Mouse (Mus musculus): Measurements from ENCODE around the gene Ninl. TPM values are rescaled to one million over a fixed set of nuclear protein-coding genes. Genes with fewer than 3 reads are reported as not detected.

Ninl gene
- polyA plus RNA-seq, 2 experiments, result 3.9 to 10.0 TPM

DNA sequence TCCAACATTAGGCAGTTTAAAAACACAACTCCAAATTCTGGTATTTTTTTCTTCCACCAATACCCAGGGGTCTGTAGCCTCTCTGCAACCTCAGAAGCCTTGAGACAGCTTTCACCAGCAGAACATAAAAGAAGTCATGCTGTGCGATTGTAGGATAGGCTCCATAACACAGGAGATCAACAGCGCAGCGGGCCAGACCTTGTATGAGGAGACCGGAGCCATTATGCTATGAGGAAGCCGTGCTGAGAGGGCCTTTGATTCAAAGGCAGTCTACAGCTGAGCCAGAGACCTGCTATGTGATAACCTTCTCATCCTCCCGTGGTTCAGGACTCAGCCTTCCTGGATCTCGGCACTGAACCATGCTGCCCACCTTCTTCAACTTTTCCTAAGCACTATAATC is 67.3 kb downstream of the Ninl start:
- H3K9ac ChIP-seq (ENCODE audit: low read depth, low read length, severe bottlenecking), result no peak overlapping the region
- 91% methylated on average over 7 of the region's 7 CpGs for WGBS
- H3K4me3 ChIP-seq (replicated peaks; ENCODE audit: low read length), result no peak overlapping the region
- no peak overlapping the region for H3K4me2 ChIP-seq (replicated peaks; ENCODE audit: low read depth, low read length, severe bottlenecking)
- H3K27me3 ChIP-seq (ENCODE audit: control insufficient read depth, insufficient read depth, low read length), result no peaks in the 10 kb centered on the region
- no peak for TF ChIP-seq POLR2A (IDR thresholded peaks at IDR 0.05; ENCODE audit: borderline replicate concordance, extremely low read depth, insufficient read depth, insufficient read length)
- H3K4me1 ChIP-seq (ENCODE audit: control insufficient read depth, insufficient read depth, low read length), result no peaks in the 10 kb centered on the region
- DNase-seq (ENCODE audit: low spot score), result no peak
- no peak for ATAC-seq (ENCODE audit: low FRiP score, low read depth)
- H3K27ac ChIP-seq (replicated peaks; ENCODE audit: low read depth, low read length), result no peak overlapping the region
- H3K36me3 ChIP-seq (ENCODE audit: control insufficient read depth, insufficient read depth, low read length), result peaks cover 28% of the 10 kb centered on the region
- no peaks in the 10 kb centered on the region for H3K9me3 ChIP-seq (ENCODE audit: control insufficient read depth, low read length)

DNA sequence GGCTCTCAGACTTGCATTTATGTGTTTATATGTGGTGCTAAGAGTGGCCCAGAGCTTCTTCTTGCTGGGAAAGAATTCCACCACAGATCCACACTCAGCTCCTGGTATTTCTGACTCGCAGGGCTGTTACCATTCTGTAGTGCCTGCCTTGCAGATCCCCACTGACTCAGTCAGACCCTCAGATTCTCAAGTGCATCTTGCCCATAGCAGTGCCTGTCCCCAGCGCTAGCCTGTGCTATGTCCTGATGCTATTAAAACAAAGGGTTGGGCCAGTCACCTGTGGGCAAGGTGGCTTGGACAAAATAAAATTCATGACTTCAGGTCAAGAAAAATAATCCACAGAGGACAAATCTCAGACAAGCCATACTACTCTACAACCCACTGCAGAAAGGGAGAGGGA is 70.0 kb downstream of the Ninl start:
- H3K9me3 ChIP-seq (ENCODE audit: control insufficient read depth, low read length), result no peaks in the 10 kb centered on the region
- no peak overlapping the region for H3K4me3 ChIP-seq (replicated peaks; ENCODE audit: low read length)
- no peak for DNase-seq (ENCODE audit: low spot score)
- no peak overlapping the region for H3K27ac ChIP-seq (replicated peaks; ENCODE audit: low read depth, low read length)
- TF ChIP-seq POLR2A (IDR thresholded peaks at IDR 0.05; ENCODE audit: borderline replicate concordance, extremely low read depth, insufficient read depth, insufficient read length), result no peak
- 95% methylated on average over 2 of the region's 2 CpGs for WGBS
- no peak overlapping the region for H3K9ac ChIP-seq (ENCODE audit: low read depth, low read length, severe bottlenecking)
- no peak overlapping the region for H3K4me2 ChIP-seq (replicated peaks; ENCODE audit: low read depth, low read length, severe bottlenecking)
- H3K27me3 ChIP-seq (ENCODE audit: control insufficient read depth, insufficient read depth, low read length), result no peaks in the 10 kb centered on the region
- no peaks in the 10 kb centered on the region for H3K4me1 ChIP-seq (ENCODE audit: control insufficient read depth, insufficient read depth, low read length)
- no peak for ATAC-seq (ENCODE audit: low FRiP score, low read depth)
- H3K36me3 ChIP-seq (ENCODE audit: control insufficient read depth, insufficient read depth, low read length), result peaks cover 23% of the 10 kb centered on the region

DNA sequence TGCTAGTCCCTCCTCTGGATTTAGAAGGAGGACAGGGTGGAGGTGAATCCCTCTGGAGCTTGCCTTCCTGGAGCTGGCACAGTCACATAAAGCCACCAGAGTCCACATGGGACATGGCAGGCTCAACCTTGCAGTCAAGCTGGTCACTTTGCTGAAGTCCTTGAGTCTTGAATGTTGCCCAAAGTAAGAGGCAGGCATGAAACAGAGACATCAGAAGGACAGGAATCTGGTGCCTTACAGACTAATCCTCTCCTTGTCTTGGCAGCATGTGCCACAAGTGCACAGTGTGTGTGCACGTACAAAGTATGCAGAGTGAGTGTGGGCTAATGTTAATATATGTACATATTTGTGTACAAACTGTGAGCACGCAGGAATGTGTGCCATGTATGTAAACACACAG is 71.7 kb downstream of the Ninl start:
- peaks cover 15% of the 10 kb centered on the region for H3K36me3 ChIP-seq (ENCODE audit: control insufficient read depth, insufficient read depth, low read length)
- WGBS, result 90% methylated on average over 2 of the region's 2 CpGs
- no peak for ATAC-seq (ENCODE audit: low FRiP score, low read depth)

DNA sequence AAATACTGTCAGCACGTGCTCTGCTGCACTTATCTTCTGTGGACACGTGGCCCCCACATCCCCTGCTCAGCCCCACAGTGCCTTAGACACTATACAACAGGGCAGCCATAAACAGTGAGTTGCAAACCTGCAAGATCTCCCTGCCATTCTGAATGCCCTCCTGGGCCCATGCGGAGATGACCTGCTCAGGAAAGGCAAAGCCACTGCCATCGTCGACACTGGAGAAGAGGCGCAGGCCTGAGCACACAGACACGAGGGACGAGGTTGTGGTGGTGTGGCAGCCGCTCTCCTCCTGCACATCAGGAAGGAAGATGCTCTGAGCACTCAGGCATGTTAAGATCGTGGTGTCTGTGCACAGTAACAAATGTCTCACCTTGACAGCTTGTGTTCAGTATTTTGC is 73.2 kb downstream of the Ninl start:
- Histone ChIP-seq H3K9me3 (ENCODE audit: control insufficient read depth, low read length) (no peaks in the 10 kb centered on the region), H3K36me3 (ENCODE audit: control insufficient read depth, insufficient read depth, low read length) (peaks cover 10% of the 10 kb centered on the region), H3K4me2 (replicated peaks; ENCODE audit: low read depth, low read length, severe bottlenecking) (no peak overlapping the region), H3K9ac (ENCODE audit: low read depth, low read length, severe bottlenecking) (no peak overlapping the region), H3K27me3 (ENCODE audit: control insufficient read depth, insufficient read depth, low read length) (no peaks in the 10 kb centered on the region), H3K27ac (replicated peaks; ENCODE audit: low read depth, low read length) (no peak overlapping the region), H3K4me1 (ENCODE audit: control insufficient read depth, insufficient read depth, low read length) (no peaks in the 10 kb centered on the region), H3K4me3 (replicated peaks; ENCODE audit: low read length) (no peak overlapping the region)
- ATAC-seq (ENCODE audit: low FRiP score, low read depth) (no peak), DNase-seq (ENCODE audit: low spot score) (no peak)
- no peak for TF ChIP-seq POLR2A (IDR thresholded peaks at IDR 0.05; ENCODE audit: borderline replicate concordance, extremely low read depth, insufficient read depth, insufficient read length)
- WGBS, result 90% methylated on average over 10 of the region's 10 CpGs

More for the DNA sequence above, 71.7 kb downstream of the Ninl start:
- Histone ChIP-seq H3K4me1 (ENCODE audit: control insufficient read depth, insufficient read depth, low read length) (no peaks in the 10 kb centered on the region), H3K4me2 (replicated peaks; ENCODE audit: low read depth, low read length, severe bottlenecking) (no peak overlapping the region), H3K27ac (replicated peaks; ENCODE audit: low read depth, low read length) (no peak overlapping the region), H3K9ac (ENCODE audit: low read depth, low read length, severe bottlenecking) (no peak overlapping the region), H3K4me3 (replicated peaks; ENCODE audit: low read length) (no peak overlapping the region), H3K9me3 (ENCODE audit: control insufficient read depth, low read length) (no peaks in the 10 kb centered on the region), H3K27me3 (ENCODE audit: control insufficient read depth, insufficient read depth, low read length) (no peaks in the 10 kb centered on the region)
- TF ChIP-seq POLR2A (IDR thresholded peaks at IDR 0.05; ENCODE audit: borderline replicate concordance, extremely low read depth, insufficient read depth, insufficient read length), result no peak
- no peak for DNase-seq (ENCODE audit: low spot score)

DNA sequence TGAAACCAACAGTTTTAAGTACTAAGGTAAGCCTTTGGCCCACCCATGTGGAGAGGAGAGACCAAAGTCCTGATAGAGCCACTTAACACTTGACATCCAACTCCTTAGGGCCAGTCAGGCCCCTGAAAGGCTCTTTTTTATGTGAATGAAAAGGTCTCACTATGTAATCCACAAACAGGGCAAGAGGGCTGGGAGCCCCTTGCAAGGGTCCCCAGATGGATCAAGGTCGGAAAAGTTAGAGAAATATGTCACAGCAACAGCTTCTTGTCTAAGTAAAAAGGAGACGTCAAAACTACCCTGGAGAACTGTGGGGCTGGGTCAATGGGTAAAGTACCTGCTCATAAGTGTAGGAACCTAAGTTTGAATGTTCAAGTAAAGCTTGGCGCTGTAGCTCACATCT is 74.5 kb downstream of the Ninl start:
- 87% methylated on average over 3 of the region's 3 CpGs for WGBS
- Histone ChIP-seq H3K9ac (ENCODE audit: low read depth, low read length, severe bottlenecking) (no peak overlapping the region), H3K9me3 (ENCODE audit: control insufficient read depth, low read length) (no peaks in the 10 kb centered on the region), H3K4me1 (ENCODE audit: control insufficient read depth, insufficient read depth, low read length) (no peaks in the 10 kb centered on the region), H3K36me3 (ENCODE audit: control insufficient read depth, insufficient read depth, low read length) (peaks cover 4% of the 10 kb centered on the region), H3K27me3 (ENCODE audit: control insufficient read depth, insufficient read depth, low read length) (no peaks in the 10 kb centered on the region), H3K4me3 (replicated peaks; ENCODE audit: low read length) (no peak overlapping the region), H3K27ac (replicated peaks; ENCODE audit: low read depth, low read length) (no peak overlapping the region), H3K4me2 (replicated peaks; ENCODE audit: low read depth, low read length, severe bottlenecking) (no peak overlapping the region)
- no peak for TF ChIP-seq POLR2A (IDR thresholded peaks at IDR 0.05; ENCODE audit: borderline replicate concordance, extremely low read depth, insufficient read depth, insufficient read length)
- ATAC-seq (ENCODE audit: low FRiP score, low read depth) (no peak), DNase-seq (ENCODE audit: low spot score) (no peak)

DNA sequence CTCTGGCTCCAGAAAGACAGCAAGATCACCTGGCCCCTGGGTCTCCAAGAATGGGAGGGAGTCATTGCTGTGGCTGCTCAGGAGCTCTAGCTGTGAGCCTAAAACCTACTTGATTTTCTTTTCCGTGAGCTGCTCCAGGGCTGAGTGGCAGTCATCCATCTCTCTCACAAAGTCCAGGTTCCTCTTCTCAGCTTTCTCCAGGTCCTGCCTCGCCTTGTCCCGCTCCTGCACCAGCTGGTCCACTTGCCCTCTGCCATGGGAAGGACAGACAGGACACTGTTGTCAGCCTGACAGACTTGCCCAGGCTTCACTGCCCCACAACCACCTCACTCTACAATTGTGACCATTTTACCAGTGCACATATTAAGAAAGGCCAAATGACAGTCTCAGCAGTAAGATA is 75.9 kb downstream of the Ninl start:
- TF ChIP-seq POLR2A (IDR thresholded peaks at IDR 0.05; ENCODE audit: borderline replicate concordance, extremely low read depth, insufficient read depth, insufficient read length), result no peak
- Histone ChIP-seq H3K27ac (replicated peaks; ENCODE audit: low read depth, low read length) (no peak overlapping the region), H3K9me3 (ENCODE audit: control insufficient read depth, low read length) (no peaks in the 10 kb centered on the region), H3K36me3 (ENCODE audit: control insufficient read depth, insufficient read depth, low read length) (no peaks in the 10 kb centered on the region; the same call in 1 of the 2 replicates), H3K9ac (ENCODE audit: low read depth, low read length, severe bottlenecking) (no peak overlapping the region), H3K4me1 (ENCODE audit: control insufficient read depth, insufficient read depth, low read length) (no peaks in the 10 kb centered on the region), H3K27me3 (ENCODE audit: control insufficient read depth, insufficient read depth, low read length) (no peaks in the 10 kb centered on the region), H3K4me3 (replicated peaks; ENCODE audit: low read length) (no peak overlapping the region), H3K4me2 (replicated peaks; ENCODE audit: low read depth, low read length, severe bottlenecking) (no peak overlapping the region)
- no peak for ATAC-seq (ENCODE audit: low FRiP score, low read depth)
- WGBS, result 91% methylated on average over 3 of the region's 3 CpGs
- no peak for DNase-seq (ENCODE audit: low spot score)
